Mouse (Mus musculus): ENCODE results near the gene Zfand3. TPM values are rescaled to one million over a fixed set of nuclear protein-coding genes. Genes with fewer than 3 reads are reported as not detected.

The Zfand3 gene
- polyA plus RNA-seq, 1 experiment: not detected

DNA sequence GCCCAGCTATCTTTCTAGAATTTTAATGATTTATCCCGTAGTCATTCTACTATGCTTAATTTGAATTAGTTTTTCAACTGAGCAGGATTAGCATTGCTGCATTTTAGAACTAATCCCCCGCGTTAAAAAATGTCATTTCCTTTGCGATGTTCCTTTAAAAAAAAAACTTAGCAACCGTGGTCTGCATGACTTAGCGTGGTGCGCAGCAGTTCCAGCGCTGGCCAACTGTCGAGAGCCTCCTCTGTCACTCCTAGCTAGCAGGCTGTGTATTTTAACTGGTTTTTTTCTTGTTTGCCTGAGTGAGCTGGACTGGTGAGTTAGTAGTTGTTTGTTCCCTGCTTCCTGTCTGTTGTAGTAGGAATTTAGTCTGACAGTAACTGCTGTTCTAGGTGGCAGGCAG, 48.9 kb downstream of the Zfand3 start:
- Histone ChIP-seq H3K4me3 (ENCODE audit: insufficient read depth, low read depth, low read length) (no peak overlapping the region), H3K27ac (ENCODE audit: insufficient read depth, low read depth, low read length) (no peak overlapping the region), H3K4me1 (ENCODE audit: control insufficient read depth, insufficient read depth, low read length) (peaks cover 5% of the 10 kb centered on the region; the same call in 1 of the 2 replicates)
- TF ChIP-seq CTCF (IDR thresholded peaks at IDR 0.05; ENCODE audit: insufficient read depth, low read depth, low read length) (no peak), POLR2A (IDR thresholded peaks at IDR 0.05; ENCODE audit: insufficient read depth, low read depth, low read length) (no peak)
- WGBS: 72% methylated on average over 9 of the region's 9 CpGs

DNA sequence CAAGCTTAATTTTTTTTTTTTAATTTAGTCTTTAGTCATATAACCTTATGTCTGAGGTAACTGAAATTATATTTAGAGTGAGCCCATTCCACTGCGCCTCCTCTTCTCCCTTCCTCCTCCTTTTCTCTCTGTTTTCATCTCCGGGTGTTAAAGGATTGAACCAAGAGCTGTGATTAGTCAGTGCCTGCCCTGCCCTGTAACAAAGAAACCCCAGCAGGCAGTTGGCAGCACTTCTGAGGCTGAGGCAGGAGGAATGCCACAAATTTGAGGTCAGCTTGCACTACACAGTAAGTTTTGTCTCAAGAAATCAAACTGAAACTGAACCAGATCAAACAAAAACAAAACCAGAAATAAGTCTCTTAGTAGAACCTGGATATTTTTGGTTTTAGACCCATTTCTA, 49.3 kb downstream of the Zfand3 start:
- Histone ChIP-seq H3K4me1 (ENCODE audit: control insufficient read depth, insufficient read depth, low read length) (peaks cover 5% of the 10 kb centered on the region; the same call in 1 of the 2 replicates), H3K27ac (ENCODE audit: insufficient read depth, low read depth, low read length) (no peak overlapping the region), H3K4me3 (ENCODE audit: insufficient read depth, low read depth, low read length) (no peak overlapping the region)
- no peak for TF ChIP-seq CTCF (IDR thresholded peaks at IDR 0.05; ENCODE audit: insufficient read depth, low read depth, low read length)
- no peak for TF ChIP-seq POLR2A (IDR thresholded peaks at IDR 0.05; ENCODE audit: insufficient read depth, low read depth, low read length)
- 40% methylated on average over 2 of the region's 2 CpGs for WGBS

DNA sequence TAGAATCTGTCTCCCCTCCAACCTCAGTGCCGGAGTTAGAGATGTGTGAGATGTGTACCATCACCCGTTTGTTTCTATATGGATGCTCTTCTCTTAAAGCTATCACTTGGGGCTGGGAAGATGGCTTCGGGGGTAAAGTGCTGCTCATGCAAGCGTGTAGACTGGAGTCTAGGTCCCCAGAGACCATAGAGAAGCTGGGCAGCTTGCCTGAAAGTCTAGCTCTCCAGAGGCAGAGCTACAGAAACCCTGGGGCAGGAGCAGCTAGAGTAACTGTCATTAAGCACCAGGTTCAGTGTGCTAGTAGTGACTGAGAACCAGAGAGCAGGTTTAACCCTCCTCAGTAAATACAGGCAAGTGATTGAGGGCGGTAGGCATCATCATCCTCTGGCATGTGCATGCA, 51.7 kb downstream of the Zfand3 start:
- Histone ChIP-seq H3K27ac (ENCODE audit: insufficient read depth, low read depth, low read length) (no peak overlapping the region), H3K4me3 (ENCODE audit: insufficient read depth, low read depth, low read length) (no peak overlapping the region), H3K4me1 (ENCODE audit: control insufficient read depth, insufficient read depth, low read length) (peaks cover 7% of the 10 kb centered on the region)
- TF ChIP-seq CTCF (IDR thresholded peaks at IDR 0.05; ENCODE audit: insufficient read depth, low read depth, low read length) (no peak), POLR2A (IDR thresholded peaks at IDR 0.05; ENCODE audit: insufficient read depth, low read depth, low read length) (no peak)
- 92% methylated on average over 5 of the region's 5 CpGs for WGBS

DNA sequence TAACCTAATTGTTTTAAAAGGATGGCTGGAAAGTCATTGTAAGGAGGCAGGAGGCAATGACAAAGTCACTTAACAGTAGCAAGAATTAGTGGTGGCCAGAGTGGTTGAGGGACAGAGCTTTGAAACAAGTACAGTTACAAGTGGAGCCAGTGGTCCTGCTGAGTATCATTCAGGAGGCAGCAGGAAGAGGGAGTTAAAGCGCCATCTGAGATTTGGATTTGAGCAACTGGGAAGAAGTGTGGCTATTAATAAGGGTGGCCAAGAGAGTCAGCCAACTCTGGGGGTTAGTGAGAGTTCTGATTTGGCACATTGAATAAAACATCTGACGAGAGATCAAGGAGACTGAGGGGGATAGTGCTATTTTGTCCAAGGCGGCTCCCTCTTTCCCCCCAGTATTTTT, 54.1 kb downstream of the Zfand3 start:
- Histone ChIP-seq H3K4me3 (ENCODE audit: insufficient read depth, low read depth, low read length) (no peak overlapping the region), H3K27ac (ENCODE audit: insufficient read depth, low read depth, low read length) (no peak overlapping the region), H3K4me1 (ENCODE audit: control insufficient read depth, insufficient read depth, low read length) (peaks cover 7% of the 10 kb centered on the region)
- WGBS: 56% methylated on average over 3 of the region's 3 CpGs
- TF ChIP-seq POLR2A (IDR thresholded peaks at IDR 0.05; ENCODE audit: insufficient read depth, low read depth, low read length) (no peak), CTCF (IDR thresholded peaks at IDR 0.05; ENCODE audit: insufficient read depth, low read depth, low read length) (no peak)

DNA sequence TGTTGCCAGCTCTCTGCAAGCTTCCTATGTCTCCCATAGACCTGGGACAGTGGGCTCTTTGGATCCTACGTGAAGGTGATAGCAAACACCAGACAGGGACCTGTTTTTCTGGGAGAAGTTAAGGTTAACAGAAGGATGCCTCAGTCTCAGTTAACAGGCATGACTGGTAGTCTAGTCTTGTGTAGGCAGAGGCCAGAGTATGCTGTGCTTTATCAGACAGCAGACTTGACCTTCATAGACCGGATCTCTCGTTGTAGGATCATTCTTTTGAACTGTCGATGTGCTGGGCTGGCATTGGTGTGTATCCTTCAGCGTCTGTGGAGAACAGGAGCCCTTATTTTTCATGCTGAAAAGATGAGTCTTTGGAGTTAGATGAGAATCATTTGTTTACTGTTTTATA, 54.5 kb downstream of the Zfand3 start:
- WGBS: 82% methylated on average over 5 of the region's 5 CpGs
- TF ChIP-seq CTCF (IDR thresholded peaks at IDR 0.05; ENCODE audit: insufficient read depth, low read depth, low read length) (no peak), POLR2A (IDR thresholded peaks at IDR 0.05; ENCODE audit: insufficient read depth, low read depth, low read length) (no peak)

DNA sequence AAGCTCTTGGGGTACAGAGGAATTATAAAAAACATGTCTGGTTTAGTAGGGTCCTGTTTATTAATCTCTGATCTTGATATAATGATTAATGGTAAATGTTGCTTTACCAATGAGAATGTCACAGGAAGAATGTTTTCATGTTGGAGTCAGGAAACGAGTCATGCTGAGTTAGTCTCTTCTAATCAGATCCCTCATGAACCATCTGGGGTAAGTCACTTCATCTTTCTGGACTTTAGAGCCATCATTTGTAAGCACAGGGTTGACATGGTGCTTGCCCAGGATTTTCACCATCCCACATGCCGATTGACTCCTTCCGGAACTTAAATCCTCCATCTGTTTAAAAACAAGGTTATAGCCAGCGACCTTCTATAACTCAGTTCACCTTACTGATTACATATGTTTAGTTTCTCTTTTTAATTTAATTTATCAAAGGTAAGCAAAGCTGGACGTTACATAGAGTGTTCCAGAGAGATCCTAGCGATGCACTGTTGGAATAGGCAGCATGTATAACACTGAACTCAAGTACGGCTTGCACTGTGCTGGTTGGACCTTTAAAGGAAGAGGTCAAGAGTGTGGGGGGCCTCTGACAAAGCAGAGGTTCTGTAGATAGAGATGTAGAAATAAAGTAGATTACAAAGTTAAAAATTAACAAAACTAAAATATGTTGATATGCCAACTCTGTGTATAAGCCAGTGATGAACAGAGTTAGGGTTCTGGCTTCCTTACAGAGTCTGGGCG, 56.7 kb downstream of the Zfand3 start:
- no peak for TF ChIP-seq POLR2A (IDR thresholded peaks at IDR 0.05; ENCODE audit: insufficient read depth, low read depth, low read length)
- no peak for TF ChIP-seq CTCF (IDR thresholded peaks at IDR 0.05; ENCODE audit: insufficient read depth, low read depth, low read length)
- H3K4me1 ChIP-seq (ENCODE audit: control insufficient read depth, insufficient read depth, low read length): peaks cover 8% of the 10 kb centered on the region
- 89% methylated on average over 8 of the region's 8 CpGs for WGBS

More for the DNA sequence above, 54.5 kb downstream of the Zfand3 start:
- H3K27ac ChIP-seq (ENCODE audit: insufficient read depth, low read depth, low read length): no peak overlapping the region
- H3K4me3 ChIP-seq (ENCODE audit: insufficient read depth, low read depth, low read length): no peak overlapping the region
- H3K4me1 ChIP-seq (ENCODE audit: control insufficient read depth, insufficient read depth, low read length): peaks cover 6% of the 10 kb centered on the region

DNA sequence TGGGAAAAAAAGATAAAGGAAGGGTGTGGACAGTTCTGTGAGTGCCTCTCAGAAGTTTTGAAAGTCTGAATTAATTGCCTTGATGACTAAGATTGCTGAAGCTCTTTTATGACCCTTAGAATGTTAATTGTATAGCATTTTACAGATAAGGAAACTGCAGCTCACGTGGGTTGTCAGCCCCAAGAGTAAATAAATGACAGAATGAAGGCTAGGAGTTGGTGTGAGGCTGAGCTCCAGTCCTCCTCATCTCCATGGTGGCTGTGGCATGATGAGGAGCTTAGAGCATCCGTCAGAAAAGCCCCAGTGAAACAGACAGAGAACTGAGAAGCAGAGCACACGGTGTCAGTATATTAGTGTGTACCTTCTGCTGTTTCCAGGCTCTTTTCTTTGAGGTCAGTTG, 59.3 kb downstream of the Zfand3 start:
- Histone ChIP-seq H3K4me3 (ENCODE audit: insufficient read depth, low read depth, low read length) (no peak overlapping the region), H3K4me1 (ENCODE audit: control insufficient read depth, insufficient read depth, low read length) (peaks cover 9% of the 10 kb centered on the region), H3K27ac (ENCODE audit: insufficient read depth, low read depth, low read length) (no peak overlapping the region)
- TF ChIP-seq CTCF (IDR thresholded peaks at IDR 0.05; ENCODE audit: insufficient read depth, low read depth, low read length) (no peak), POLR2A (IDR thresholded peaks at IDR 0.05; ENCODE audit: insufficient read depth, low read depth, low read length) (no peak)
- WGBS: 38% methylated on average over 3 of the region's 3 CpGs

More for the DNA sequence above, 56.7 kb downstream of the Zfand3 start:
- H3K4me3 ChIP-seq (ENCODE audit: insufficient read depth, low read depth, low read length): no peak overlapping the region
- H3K27ac ChIP-seq (ENCODE audit: insufficient read depth, low read depth, low read length): no peak overlapping the region

DNA sequence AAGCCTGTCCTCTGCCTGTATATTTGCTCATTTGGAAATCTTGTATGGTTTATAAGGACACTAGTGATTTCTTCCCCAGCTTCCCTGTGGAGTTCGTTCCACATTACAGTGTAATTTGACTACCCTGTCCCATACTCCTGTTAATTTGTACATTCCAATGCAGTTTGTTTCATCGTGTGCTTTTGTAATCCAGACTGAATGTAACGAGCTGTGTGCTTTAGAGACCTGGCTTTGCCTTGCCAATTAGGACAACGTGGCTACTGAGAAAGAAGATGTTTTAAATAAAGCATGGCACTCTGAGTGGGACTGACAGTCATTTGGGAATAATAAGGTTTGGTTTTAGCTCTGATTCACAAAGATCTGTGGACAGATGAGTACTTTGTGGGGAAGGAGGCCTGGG, 60.2 kb downstream of the Zfand3 start:
- Histone ChIP-seq H3K4me3 (ENCODE audit: insufficient read depth, low read depth, low read length) (no peak overlapping the region), H3K4me1 (ENCODE audit: control insufficient read depth, insufficient read depth, low read length) (peaks cover 9% of the 10 kb centered on the region), H3K27ac (ENCODE audit: insufficient read depth, low read depth, low read length) (no peak overlapping the region)
- 26% methylated on average over 4 of the region's 4 CpGs for WGBS
- TF ChIP-seq POLR2A (IDR thresholded peaks at IDR 0.05; ENCODE audit: insufficient read depth, low read depth, low read length): no peak
- TF ChIP-seq CTCF (IDR thresholded peaks at IDR 0.05; ENCODE audit: insufficient read depth, low read depth, low read length): no peak

DNA sequence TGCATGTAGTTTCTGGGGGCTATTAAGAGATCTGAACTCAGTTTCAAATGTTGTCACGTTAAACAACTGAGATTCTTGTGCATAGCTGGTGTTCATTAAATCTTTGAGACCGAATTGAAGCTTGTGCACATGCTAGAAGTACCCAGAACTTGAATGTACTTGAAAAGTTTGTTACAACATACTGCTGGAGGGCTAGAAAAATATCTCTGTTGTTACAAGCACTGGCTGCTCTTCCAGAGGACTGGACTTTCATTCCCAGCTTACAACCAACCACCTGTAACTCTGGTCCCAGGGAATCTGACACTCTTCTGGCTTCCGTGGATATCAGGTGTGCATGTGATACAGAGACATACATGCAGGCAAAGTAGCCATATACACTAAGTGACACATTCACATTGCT, 65.2 kb downstream of the Zfand3 start:
- Histone ChIP-seq H3K27ac (ENCODE audit: insufficient read depth, low read depth, low read length) (no peak overlapping the region), H3K4me3 (ENCODE audit: insufficient read depth, low read depth, low read length) (no peak overlapping the region), H3K4me1 (ENCODE audit: control insufficient read depth, insufficient read depth, low read length) (peaks cover 5% of the 10 kb centered on the region)
- TF ChIP-seq POLR2A (IDR thresholded peaks at IDR 0.05; ENCODE audit: insufficient read depth, low read depth, low read length): no peak
- no peak for TF ChIP-seq CTCF (IDR thresholded peaks at IDR 0.05; ENCODE audit: insufficient read depth, low read depth, low read length)
- WGBS: 76% methylated on average over 3 of the region's 3 CpGs

All from olfactory bulb, adult 2 months (tissue).